Mouse (Mus musculus): ENCODE data around the gene Pwp2.

GRCm38 (mm10) chr10:78161096-78161495 is 23.9 kb downstream of the Pwp2 start:
- TF ChIP-seq CTCF (IDR thresholded peaks at IDR 0.05; ENCODE audit: extremely low read depth, insufficient read length, insufficient replicate concordance, low read depth, low read length) (no peak), POLR2A (IDR thresholded peaks at IDR 0.05; ENCODE audit: low read depth, low read length) (no peak)

Data from small intestine, adult 2 months (tissue).